Mouse (Mus musculus) ES-Bruce4 (cell line): ENCODE measurements around the gene Cacnb3. TPM values are rescaled to one million over a fixed set of nuclear protein-coding genes. Genes with fewer than 3 reads are reported as not detected.
"Not testable (repeated sequence)": the region's sequence is repeated elsewhere in the genome, so short reads cannot be mapped to it uniquely, and the experiment has no call there.

Experiments
- H3K27ac ChIP-seq: 2 replicates; pipeline ENCODE4 v1.5.1; 2012; ENCODE audit warnings: low read length, inconsistent platforms; ENCODE audit not compliant: insufficient read depth
- H3K27me3 ChIP-seq: 2 replicates; pipeline ENCODE4 v1.6.1; 2012; ENCODE audit warnings: mild to moderate bottlenecking, low read length, inconsistent platforms; ENCODE audit not compliant: control insufficient read depth, poor library complexity, insufficient read depth, severe bottlenecking
- H3K36me3 ChIP-seq: 2 replicates; pipeline ENCODE4 v1.6.1; 2012; ENCODE audit warnings: inconsistent platforms, mild to moderate bottlenecking, low read length, moderate library complexity; ENCODE audit not compliant: control insufficient read depth, poor library complexity, insufficient read depth, severe bottlenecking
- H3K4me1 ChIP-seq: one replicate; pipeline ENCODE4 v1.8.1; 2011; ENCODE audit warnings: low read length; ENCODE audit not compliant: control insufficient read depth, insufficient read depth
- H3K4me3 ChIP-seq: 2 replicates; pipeline ENCODE4 v1.5.1; 2011; ENCODE audit warnings: low read depth, mild to moderate bottlenecking, low read length
- H3K9ac ChIP-seq: 2 replicates; pipeline ENCODE4 v1.6.1; 2012; ENCODE audit warnings: low read depth, mild to moderate bottlenecking, inconsistent platforms; ENCODE audit not compliant: poor library complexity, severe bottlenecking
- H3K9me3 ChIP-seq: replicated peaks from 2 replicates; pipeline ENCODE4 v1.6.1; 2012; ENCODE audit warnings: mild to moderate bottlenecking, low read length, inconsistent platforms; ENCODE audit not compliant: control insufficient read depth, poor library complexity, insufficient read depth, severe bottlenecking
- CTCF ChIP-seq: IDR thresholded peaks from one replicate; pipeline ENCODE4 v1.8.1; 2011; ENCODE audit warnings: low read depth, low read length
- EP300 ChIP-seq: IDR thresholded peaks from 2 replicates; pipeline ENCODE4 v1.6.1; 2011; ENCODE audit warnings: low read depth, low read length; ENCODE audit not compliant: insufficient read depth
- POLR2A ChIP-seq: IDR thresholded peaks from one replicate; pipeline ENCODE4 v1.8.1; 2011; ENCODE audit warnings: low read length; ENCODE audit not compliant: insufficient read depth
- polyA plus RNA-seq: library from polyadenylated mRNA; stranded (reverse); fragments of >200 nt; gene quantifications from 2 replicates; pipeline ENCODE4 v1.2.4, GENCODE M21; 2011; ENCODE audit warnings: low read depth; ENCODE audit not compliant: missing spikeins, insufficient read depth, insufficient read length

Cacnb3 gene
- 16.8 and 18.7 TPM in 2 replicates for polyA plus RNA-seq

DNA sequence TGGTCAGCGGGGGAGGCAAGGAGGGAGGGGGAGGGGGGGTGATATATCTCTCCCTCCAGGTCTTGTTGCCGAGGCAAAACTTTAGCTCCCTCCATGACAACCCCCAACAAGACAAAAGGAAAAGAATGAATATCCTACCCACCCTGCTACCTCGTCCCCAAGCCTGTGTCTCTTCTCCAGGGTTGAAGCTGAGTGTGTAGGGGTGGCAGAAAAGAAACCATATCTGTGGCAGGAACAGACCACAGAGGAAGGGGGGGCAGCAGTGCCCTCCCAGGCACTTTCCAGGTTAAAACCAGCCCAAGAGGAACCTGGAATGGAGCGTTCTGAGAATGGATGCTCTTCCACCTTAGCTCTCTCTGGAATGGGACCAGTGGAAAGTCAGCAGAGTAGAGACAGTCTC is at the start of gene Cacnb3:
TSS of gene Cacnb3 (plus strand) at position 301 of the 400 bp plus-strand sequence.
- H3K4me1 ChIP-seq: peaks cover 4% of the 10 kb centered on the region
- no peak within 1 kb of the TSS for H3K27ac ChIP-seq
- H3K27me3 ChIP-seq: no peaks in the 10 kb centered on the region

DNA sequence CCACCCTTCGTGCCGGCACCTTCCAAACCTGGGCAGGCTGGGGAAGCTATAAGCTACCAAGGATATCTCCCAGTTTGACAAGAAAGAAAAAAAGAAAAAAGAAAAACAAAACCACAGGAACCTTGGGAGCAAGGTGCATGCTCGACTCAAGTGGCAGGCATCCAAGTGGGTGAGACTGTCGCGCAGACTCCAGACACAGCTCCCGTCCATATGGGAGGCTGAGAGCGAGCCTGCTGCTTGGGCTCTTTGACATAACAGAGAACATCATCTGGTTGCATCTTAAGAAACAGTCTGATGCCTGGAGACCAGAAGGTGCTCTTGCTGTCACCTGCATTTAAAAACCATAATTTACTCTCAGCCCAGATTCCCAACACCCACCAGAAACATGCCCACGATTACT is 48.2 kb upstream of the Cacnb3 start:
- H3K9me3 ChIP-seq: no peaks in the 10 kb centered on the region
- no peaks in the 10 kb centered on the region for H3K27me3 ChIP-seq
- H3K27ac ChIP-seq: no peak overlapping the region
- no peaks in the 10 kb centered on the region for H3K36me3 ChIP-seq
- TF ChIP-seq EP300: no peak
- TF ChIP-seq POLR2A: no peak
- TF ChIP-seq CTCF: no peak
- no peak overlapping the region for H3K4me3 ChIP-seq
- peaks cover 2% of the 10 kb centered on the region for H3K4me1 ChIP-seq
- H3K9ac ChIP-seq: no peak overlapping the region

More for the DNA sequence above, at the start of gene Cacnb3:
- TF ChIP-seq CTCF (no peak), EP300 (no peak), POLR2A (no peak)
- no peaks in the 10 kb centered on the region for H3K36me3 ChIP-seq
- H3K4me3 ChIP-seq: peak within 1 kb of the TSS; percentile 47
- peak within 1 kb of the TSS; percentile 32 for H3K9ac ChIP-seq
- H3K9me3 ChIP-seq: no peaks in the 10 kb centered on the region

DNA sequence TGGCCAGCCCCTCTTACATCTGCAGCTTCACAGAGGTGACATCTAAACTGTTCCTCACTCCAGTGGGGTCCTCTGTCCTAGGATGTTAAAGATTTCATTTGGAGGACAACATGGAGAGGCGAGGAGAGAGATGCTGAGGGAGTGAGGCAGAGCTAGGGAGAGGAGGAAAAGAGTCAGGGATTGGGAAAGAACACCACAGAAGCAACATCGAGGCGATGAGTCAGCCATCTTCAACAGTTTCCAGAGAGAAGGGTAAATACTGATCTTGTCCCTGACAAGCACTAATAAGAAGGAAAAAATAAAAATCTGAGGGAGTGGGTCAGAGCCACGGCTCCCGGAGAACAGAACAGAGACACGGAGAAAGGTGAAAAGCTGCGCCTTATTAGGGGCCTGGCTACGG is 47.6 kb upstream of the Cacnb3 start:
- no peaks in the 10 kb centered on the region for H3K36me3 ChIP-seq
- H3K27me3 ChIP-seq: no peaks in the 10 kb centered on the region
- no peak overlapping the region for H3K9ac ChIP-seq
- TF ChIP-seq POLR2A: no peak
- no peak for TF ChIP-seq EP300
- no peak for TF ChIP-seq CTCF
- H3K27ac ChIP-seq: no peak overlapping the region
- H3K4me1 ChIP-seq: peaks cover 2% of the 10 kb centered on the region
- no peak overlapping the region for H3K4me3 ChIP-seq
- H3K9me3 ChIP-seq: no peaks in the 10 kb centered on the region

DNA sequence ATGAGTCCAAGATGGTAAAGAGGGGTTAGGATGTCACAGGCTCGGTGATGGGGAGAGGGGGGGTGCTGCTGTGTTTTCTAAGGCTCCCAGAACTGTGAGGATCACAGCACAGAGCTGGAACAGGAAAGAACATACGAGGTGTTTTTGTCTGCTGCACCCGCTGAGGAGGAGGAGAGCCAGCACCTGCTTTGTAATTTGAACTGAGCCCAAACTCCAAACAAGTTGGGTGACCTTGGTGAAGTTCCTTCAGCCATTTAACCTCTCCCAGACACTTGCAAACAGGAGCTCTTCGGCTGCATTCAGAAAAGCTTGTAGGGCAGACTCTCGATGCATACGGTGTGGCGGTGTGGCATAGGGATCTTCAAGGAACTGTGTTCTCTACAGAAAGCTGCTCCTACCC is 45.2 kb upstream of the Cacnb3 start:
- no peaks in the 10 kb centered on the region for H3K27me3 ChIP-seq
- H3K36me3 ChIP-seq: no peaks in the 10 kb centered on the region
- peak overlapping the region; percentile 35; the same call in 1 of the 2 replicates for H3K9ac ChIP-seq
- peak overlapping the region; percentile 76 for H3K27ac ChIP-seq
- H3K9me3 ChIP-seq: no peaks in the 10 kb centered on the region
- H3K4me3 ChIP-seq: peak overlapping the region; percentile 15
- H3K4me1 ChIP-seq: peaks cover 2% of the 10 kb centered on the region
- 0 out of 2 replicates have a peak, but pooled peaks have one; percentile 54 for TF ChIP-seq EP300
- no peak for TF ChIP-seq POLR2A

DNA sequence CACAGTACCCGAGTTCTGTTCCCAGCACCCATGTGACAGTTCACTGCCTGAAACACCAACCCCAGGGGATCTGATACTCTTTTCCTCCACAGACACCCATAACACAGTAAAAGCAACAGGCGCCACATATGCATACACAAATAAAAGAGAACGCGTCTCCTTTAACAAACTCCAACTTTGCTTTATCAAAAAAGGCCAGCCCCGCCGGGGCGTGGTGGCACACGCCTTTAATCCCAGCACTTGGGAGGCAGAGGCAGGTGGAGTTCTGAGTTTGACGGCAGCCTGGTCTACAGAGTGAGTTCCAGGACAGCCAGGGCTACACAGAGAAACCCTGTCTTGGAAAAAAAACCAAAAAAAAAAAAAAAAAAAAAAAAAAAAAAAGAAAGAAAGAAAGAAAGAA is 44.5 kb upstream of the Cacnb3 start:
- H3K27me3 ChIP-seq, H3K36me3 ChIP-seq, H3K4me1 ChIP-seq, H3K9ac ChIP-seq, H3K9me3 ChIP-seq: not testable (repeated sequence)
- H3K4me3 ChIP-seq: peak overlapping the region; percentile 15; the same call in 1 of the 2 replicates
- H3K27ac ChIP-seq: peak overlapping the region; percentile 76; the same call in 1 of the 2 replicates

DNA sequence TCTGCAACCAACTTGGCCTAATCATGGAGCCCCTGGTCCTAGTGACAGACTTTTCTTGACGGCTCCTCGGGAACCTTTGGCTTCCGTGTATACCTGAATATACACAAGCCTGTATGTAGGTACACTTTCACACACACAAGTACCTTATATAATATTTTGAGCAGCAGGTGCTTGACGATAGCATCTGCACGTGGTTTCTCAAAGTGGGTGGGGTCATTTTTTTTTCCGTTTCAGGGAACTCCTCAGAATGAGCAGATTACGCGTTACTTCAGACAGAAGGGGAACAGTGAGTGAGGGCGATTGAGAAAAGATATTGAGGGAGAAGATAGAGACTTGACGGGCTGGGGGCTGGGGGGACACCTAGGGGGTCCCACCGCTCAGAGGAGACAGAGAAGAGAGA is 42.9 kb upstream of the Cacnb3 start:
- H3K9me3 ChIP-seq: no peaks in the 10 kb centered on the region
- H3K4me1 ChIP-seq: peaks cover 2% of the 10 kb centered on the region
- no peak overlapping the region for H3K4me3 ChIP-seq
- no peak overlapping the region for H3K27ac ChIP-seq
- H3K9ac ChIP-seq: no peak overlapping the region
- H3K36me3 ChIP-seq: no peaks in the 10 kb centered on the region
- no peaks in the 10 kb centered on the region for H3K27me3 ChIP-seq
- no peak for TF ChIP-seq EP300
- no peak for TF ChIP-seq POLR2A
- TF ChIP-seq CTCF: no peak
